Mouse (Mus musculus) natural killer cell, adult 2 months (primary cell): ENCODE measurements around the gene Rps29.

Experiments
- DNase-seq, 2 experiments: peaks; one replicate each; pipeline ENCODE4 v3.0.0; 2022; ENCODE audit warnings: low spot score in 2 of 2

The Rps29 gene

DNA sequence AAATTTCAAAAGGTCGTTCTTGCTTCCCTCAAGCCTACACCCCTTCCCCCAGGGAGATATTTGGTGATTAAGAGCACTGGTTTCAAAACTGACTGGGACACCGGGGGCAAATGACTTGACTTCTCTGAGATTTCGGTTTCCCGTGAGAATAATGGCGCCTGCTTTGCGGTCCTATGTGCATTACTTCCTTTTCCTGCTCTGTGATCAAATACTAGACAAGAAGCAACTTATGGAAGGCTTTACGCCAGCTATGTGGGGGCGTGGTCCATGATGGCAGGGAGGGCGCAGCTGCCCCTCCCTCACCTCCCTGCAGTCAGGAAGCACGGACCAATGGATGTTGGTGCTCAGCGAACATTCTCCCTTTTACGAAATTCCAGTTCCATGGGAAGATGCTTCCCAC, 28.5 kb downstream of the Rps29 start:
- DNase-seq: no peak

DNA sequence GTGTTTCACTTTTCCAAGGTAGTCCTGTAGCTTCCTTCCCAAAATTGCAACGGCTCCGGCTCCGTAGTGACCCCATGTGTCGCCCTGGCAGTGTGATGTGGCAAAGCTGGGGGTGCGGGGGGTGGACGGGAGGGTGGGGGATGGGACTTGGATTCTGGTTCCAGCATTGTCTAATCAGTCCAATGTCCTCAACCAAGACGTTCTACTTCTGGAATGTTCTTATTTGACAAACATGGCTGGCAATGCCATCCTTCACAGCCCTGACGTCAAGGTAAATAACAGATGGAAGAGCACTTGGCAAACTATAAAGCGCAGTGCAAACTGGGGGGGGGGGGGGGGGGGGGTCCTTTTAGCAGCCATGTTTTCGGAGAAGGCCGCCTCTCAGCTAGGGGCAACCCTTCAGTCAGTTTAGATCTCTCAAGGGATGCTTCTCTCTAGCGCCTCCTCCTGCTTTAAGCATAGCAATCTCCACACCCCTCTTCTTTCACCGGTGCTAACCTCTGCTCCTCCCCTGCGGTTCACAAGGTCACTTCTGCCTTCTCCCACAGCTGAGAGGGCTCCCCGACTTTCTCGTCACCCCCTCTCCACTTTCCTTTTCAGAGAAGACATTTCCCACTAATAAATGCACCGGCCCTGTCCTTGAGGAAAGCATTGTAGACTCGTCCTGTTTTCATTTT, 29.2 kb downstream of the Rps29 start:
- DNase-seq: peak in 1 of 2 experiments; percentile 1

DNA sequence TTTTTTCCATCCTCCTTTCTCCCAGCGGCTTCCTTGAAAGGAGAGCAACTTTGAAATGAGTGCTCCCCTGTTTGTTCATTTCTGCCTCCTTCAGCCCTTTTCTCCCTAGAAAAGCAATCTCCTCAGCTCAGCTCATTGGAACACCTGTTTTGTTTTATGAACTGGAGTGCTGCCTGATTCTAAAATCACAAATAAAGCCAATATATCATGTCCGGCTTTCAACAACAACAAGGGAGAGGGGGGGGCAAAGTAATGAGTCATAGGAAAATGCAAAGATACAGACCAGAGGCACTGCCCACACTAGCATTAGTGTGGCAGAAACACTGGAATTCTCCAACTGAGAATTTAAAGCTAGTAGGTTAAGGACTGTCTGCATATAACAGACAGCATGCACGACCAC, 31.4 kb downstream of the Rps29 start:
- no peak for DNase-seq

DNA sequence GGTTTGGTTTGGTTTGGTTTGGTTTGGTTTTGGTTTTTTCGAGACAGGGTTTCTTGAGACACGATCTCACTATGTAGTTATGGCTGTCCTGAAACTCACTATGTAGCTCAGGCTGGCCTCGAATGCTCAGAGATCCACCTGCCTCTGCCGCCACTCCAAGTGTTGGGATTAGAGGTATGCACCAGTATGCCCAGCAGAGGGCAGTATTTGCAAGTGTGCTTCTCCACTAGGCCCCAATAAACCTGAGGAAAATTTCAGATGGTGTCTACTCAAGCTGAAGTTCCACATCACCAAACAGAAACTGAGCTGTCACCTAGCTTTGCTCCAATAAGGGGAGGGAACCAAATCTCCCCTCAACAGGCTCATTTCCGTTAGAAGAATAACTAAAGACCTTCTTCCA, 31.8 kb downstream of the Rps29 start:
- DNase-seq: peak; percentile 3 to 26

DNA sequence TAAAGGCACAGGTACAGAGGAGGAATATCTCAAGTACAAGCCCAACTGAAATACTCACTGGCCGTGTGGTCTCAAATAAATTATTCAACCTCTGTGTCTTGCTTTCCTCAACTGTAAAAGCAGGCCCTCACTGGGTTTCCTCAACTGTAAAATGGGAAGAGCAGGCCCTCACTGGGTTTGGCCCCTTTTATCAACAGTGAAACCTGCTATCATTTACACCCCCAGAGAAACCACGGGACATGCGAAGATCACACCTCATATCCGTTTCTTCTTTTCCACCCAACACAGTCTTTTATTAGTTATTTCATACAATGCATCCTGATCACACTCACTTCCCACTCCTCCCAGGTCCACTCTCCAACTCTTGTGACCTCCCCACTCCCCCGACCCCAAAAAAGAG, 33.9 kb downstream of the Rps29 start:
- no peak for DNase-seq

DNA sequence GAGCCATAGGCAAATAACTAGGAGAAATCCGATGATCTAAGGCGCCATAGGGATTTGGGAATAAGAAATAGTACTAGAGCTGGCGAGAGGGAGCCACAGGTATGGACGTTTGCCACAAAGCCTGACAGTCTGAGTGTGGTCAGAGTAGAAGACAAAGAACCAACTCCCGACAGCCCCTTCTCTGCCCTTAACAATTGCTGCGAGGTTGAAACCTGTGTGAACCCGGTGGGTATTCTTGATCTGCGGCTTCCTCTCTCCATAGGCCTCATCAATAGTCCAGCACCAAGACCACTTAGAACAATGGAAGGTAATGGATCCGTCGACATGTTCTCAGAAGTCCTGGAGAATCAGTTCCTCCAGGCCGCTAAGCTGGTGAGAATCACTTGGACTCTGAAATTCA, 36.2 kb downstream of the Rps29 start:
- no peak for DNase-seq

DNA sequence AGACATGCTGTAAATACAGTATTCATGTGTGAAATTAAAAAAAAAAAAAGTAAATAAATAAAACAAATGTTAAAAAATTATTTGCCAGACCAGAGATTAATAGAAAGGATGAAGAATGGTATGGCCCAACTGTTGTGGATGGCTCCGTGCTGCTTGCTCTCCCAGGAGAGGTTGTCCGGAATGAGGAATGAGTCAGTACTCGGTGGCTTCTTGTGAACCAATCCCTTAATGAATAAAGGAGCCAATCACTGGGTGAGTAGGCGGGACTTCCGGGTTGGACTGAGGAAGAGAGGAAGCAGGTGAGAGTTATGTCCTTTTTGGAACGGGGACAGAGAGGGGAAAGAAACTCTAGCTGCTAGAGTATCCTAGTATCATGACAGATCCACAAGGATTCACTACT, 39.1 kb downstream of the Rps29 start:
- DNase-seq: no peak
